ENCODE assay signal across 26 mouse cellular contexts in genomic region chr2:127881063-127881462, GRCm38 (mm10). TPM values are rescaled to one million over a fixed set of nuclear protein-coding genes. Genes with fewer than 3 reads are reported as not detected.
DNase-seq lines count a peak whose midpoint lies in the region; ATAC-seq lines count a peak whose summit lies in the region.
"Had no signal": no experiment of that assay in that cellular context is flagged by ENCODE, and none has a peak within 500 bp of the region (broad histone marks: within the 10 kb centered on the region; RNA-seq: fewer than 3 reads in every experiment).

No protein-coding gene starts in this region.

- intact Hi-C loops in heart, postnatal 36 days (cut with DNase I) = no loop called here

- DNase-seq in heart, adult 11 months = peak; percentile 85
- DNase-seq in heart, postnatal 36 days = no peak
- peak; percentile 18 to 29 for DNase-seq in thymus, postnatal 36 days
- DNase-seq in frontal cortex, adult 2 months (ENCODE audit: extremely low spot score in 1 of 2, low spot score in 1 of 2) = no peak
- no peak for DNase-seq in embryo, embryonic 10.5 days (ENCODE audit: low spot score)
- DNase-seq: adrenal gland, postnatal 10 days; cerebellum, adult 2 months; cerebellum, postnatal 25 days; embryo, embryonic 11 days; heart, adult 18-20 months; kidney, adult 8-10 months; kidney, postnatal 10 days; right cerebral cortex, postnatal 14 days had no signal

- ATAC-seq in CD4-positive, CD25-positive, alpha-beta regulatory T cell, adult 4 months = peak; percentile 61
- ATAC-seq in megakaryocyte, adult 5-6 weeks (ENCODE audit: poor library complexity, severe bottlenecking) = 0 out of 2 replicates have a peak, but pooled peaks have one; percentile 47
- ATAC-seq: forebrain, embryonic 14.5 days; midbrain, embryonic 13.5 days had no signal

RNA-seq across cellular contexts. Expression of gene Acoxl, which starts 42.4 kb away (rescaled TPM):
- total RNA-seq in heart, postnatal 36 days (2021) = not detected
- under 1 TPM; 0.19 to 0.79 TPM for polyA plus RNA-seq in CD4-positive, CD25-positive, alpha-beta regulatory T cell, adult 4 months (2017; shearing (Covaris generic))
- total RNA-seq in megakaryocyte, adult 5-6 weeks (2015) = 0.56 and 0.57 TPM in 2 replicates
- total RNA-seq in megakaryocyte, adult 5-6 weeks (2017) = 0.11 and 0.28 TPM in 2 replicates
- polyA plus RNA-seq in frontal cortex, adult 2 months (2012; rRNA removed) = 0.06 TPM in 1 of 2 replicates, not detected in the other
- total RNA-seq: heart, adult 18-20 months; heart, postnatal 25 days; left cerebral cortex, adult 2 months; left cerebral cortex, postnatal 36 days; monocyte, adult 5-6 weeks had no signal
- polyA plus RNA-seq: cerebellum, adult 2 months; embryonic facial prominence, embryonic 13.5 days; erythroblast, embryonic 14.5 days; forebrain, embryonic 14.5 days; hindbrain, embryonic 13.5 days; liver, embryonic 14.5 days had no signal

RNA-seq across cellular contexts. Expression of gene Bub1, which starts 49.4 kb away (rescaled TPM):
- total RNA-seq in heart, postnatal 36 days (2021) = under 1 TPM; 0.30 to 0.50 TPM
- polyA plus RNA-seq in CD4-positive, CD25-positive, alpha-beta regulatory T cell, adult 4 months (2017; shearing (Covaris generic)) = 1 to 10 TPM in 1 of 2 experiments, under 1 TPM in 1; 0.83 to 5.0 TPM
- total RNA-seq in megakaryocyte, adult 5-6 weeks (2015) = 52.6 and 56.4 TPM in 2 replicates
- total RNA-seq in megakaryocyte, adult 5-6 weeks (2017) = 52.9 and 55.4 TPM in 2 replicates
- polyA plus RNA-seq in frontal cortex, adult 2 months (2012; rRNA removed) = 0.34 and 0.82 TPM in 2 replicates
- total RNA-seq: gastrocnemius, adult 8-10 months had no signal

Comparison
In these comparisons a context has a peak if more than half of its experiments do, and no peak if none do; other contexts are left out.
1. DNase-seq: peak in heart, adult 11 months (single experiment) and thymus, postnatal 36 days (2 of 2); none in heart, postnatal 36 days (0 of 2), frontal cortex, adult 2 months (0 of 2) and embryo, embryonic 10.5 days (single experiment).
2. RNA of gene Bub1, which starts 49.4 kb away (total RNA-seq): 52.6 to 56.4 TPM in megakaryocyte, adult 5-6 weeks; 0.30 to 0.50 TPM in heart, postnatal 36 days; every median in the first group is over 10 times any median in the second.